Mouse (Mus musculus): ENCODE results near the gene 0610010F05Rik. TPM values are rescaled to one million over a fixed set of nuclear protein-coding genes. Genes with fewer than 3 reads are reported as not detected.

Gene 0610010F05Rik
- polyA plus RNA-seq, 1 experiment from 2014 or later, result 146 TPM

DNA sequence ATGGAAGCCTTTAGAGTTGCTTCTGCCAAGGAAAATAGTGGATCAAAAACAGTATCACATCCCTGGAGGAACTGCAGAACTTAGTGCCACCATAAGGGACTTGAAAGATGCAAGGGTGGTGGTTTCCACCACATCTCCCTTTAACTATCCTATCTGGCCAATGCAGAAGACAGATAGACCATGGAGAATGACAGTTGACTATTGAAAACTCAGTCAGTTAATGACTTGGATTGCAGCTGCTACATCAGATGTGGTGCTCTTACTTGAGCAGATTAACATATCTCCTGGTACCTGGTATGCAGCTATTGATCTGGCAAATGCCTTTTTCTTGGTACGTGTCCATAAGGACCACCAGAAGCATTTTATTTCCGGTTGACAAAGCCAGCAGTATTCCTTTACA is 96.0 kb downstream of the 0610010F05Rik start:
- no peak overlapping the region for H3K4me3 ChIP-seq
- H3K9ac ChIP-seq, result no peak overlapping the region
- no peak for ATAC-seq (replicated peaks)
- no peaks in the 10 kb centered on the region for H3K4me1 ChIP-seq
- no peak overlapping the region for H3K27ac ChIP-seq
- H3K9me3 ChIP-seq, result no peaks in the 10 kb centered on the region
- WGBS, result 85% methylated on average over 2 of the region's 2 CpGs
- H3K36me3 ChIP-seq (replicated peaks), result no peaks in the 10 kb centered on the region
- no peaks in the 10 kb centered on the region for H3K27me3 ChIP-seq (replicated peaks)
- H3K4me2 ChIP-seq, result no peak overlapping the region

DNA sequence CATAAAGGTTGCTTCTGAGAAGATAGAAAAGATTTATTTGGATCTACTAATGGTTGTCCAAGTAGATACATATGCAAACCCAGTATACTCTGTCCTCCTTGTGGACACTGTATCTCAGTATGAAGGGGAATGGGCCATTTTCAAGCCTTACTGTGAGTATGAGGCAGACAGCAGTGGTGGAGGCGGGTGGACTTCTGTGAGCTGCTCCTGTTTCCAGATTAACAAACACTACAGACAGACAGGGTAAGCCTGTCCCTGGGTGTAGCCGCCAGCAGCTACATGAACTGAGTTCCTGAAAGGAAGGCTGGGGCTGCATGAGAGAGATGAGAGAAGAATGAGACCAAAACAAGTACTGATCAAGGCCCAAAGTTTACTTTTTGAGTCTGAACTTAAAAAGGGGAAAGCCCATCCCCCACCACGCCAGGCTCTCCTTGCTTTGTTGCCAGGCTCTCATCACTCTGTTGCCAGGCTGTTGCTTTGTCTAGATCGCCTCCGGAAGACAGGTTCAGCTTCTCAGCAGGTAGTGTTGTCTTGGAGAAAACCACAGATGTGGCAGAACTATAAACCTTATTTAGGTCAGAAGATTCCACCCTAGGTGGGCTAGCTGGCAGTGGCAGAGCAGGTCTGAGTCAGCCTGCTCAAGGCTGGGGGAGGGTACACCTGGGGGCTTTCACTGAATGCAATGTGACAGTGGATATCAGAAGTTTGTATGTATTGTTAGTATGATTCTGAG is 112.8 kb downstream of the 0610010F05Rik start, which contains the start of gene 1700093K21Rik:
TSS of gene 1700093K21Rik (minus strand) at position 683 of the 733 bp plus-strand sequence.
- H3K9me3 ChIP-seq, result no peaks in the 10 kb centered on the region
- no peaks in the 10 kb centered on the region for H3K36me3 ChIP-seq (replicated peaks)
- ATAC-seq (replicated peaks), result no peak
- H3K9ac ChIP-seq, result no peak within 1 kb of the TSS
- H3K4me2 ChIP-seq, result no peak within 1 kb of the TSS
- H3K4me1 ChIP-seq, result no peaks in the 10 kb centered on the region
- H3K4me3 ChIP-seq, result no peak within 1 kb of the TSS
- H3K27ac ChIP-seq, result no peak within 1 kb of the TSS
- 27% methylated on average over 5 of the region's 5 CpGs for WGBS
- H3K27me3 ChIP-seq (replicated peaks), result no peaks in the 10 kb centered on the region

DNA sequence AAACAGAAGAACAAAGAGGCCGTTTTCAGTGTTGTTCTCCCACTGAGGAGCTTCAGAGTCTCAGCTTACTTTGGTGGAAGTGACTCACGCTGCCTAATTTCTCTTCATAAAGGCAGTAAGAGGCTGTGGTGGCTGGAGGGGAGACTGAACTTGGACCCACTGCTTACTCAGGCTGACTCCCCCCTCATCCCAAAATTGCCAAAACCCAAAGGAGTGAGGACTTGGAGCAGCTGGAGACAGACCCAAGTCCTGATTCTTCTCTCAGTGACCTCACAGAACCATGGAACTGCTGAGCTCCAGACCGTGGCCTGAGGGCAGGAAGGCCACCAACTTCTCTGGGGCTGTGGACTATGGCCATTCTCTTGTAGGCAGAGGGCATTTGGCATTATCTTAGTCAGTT is 114.5 kb downstream of the 0610010F05Rik start:
- Histone ChIP-seq H3K9ac (no peak overlapping the region), H3K36me3 (replicated peaks) (no peaks in the 10 kb centered on the region), H3K4me1 (no peaks in the 10 kb centered on the region), H3K27me3 (replicated peaks) (no peaks in the 10 kb centered on the region), H3K4me3 (no peak overlapping the region), H3K27ac (no peak overlapping the region), H3K9me3 (no peaks in the 10 kb centered on the region), H3K4me2 (no peak overlapping the region)
- no peak for ATAC-seq (replicated peaks)
- 79% methylated on average over 3 of the region's 3 CpGs for WGBS

DNA sequence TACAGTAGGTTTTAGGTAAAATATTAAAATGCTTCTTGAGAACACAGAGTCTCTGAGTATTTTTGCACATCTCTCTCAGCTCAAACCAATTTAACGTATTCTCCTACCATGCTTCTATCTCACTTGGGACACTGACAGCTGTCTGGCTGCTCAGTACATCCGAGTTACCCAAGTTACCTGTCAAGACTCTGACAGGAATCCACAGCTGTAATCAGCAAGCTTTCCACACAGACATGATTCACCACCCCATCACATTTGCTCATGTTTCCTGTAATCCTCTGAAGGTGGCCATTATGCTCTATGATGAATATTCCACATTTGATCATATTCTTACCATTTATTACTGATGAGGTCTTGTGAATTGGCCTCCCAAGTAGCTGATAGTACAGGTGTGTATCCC is 118.1 kb downstream of the 0610010F05Rik start:
- ATAC-seq (replicated peaks), result no peak
- Histone ChIP-seq H3K4me1 (0 out of 2 replicates have a peak, but pooled peaks cover 4% of the 10 kb centered on the region), H3K27ac (no peak overlapping the region), H3K36me3 (replicated peaks) (no peaks in the 10 kb centered on the region), H3K4me3 (no peak overlapping the region), H3K9me3 (no peaks in the 10 kb centered on the region), H3K4me2 (no peak overlapping the region), H3K9ac (no peak overlapping the region), H3K27me3 (replicated peaks) (no peaks in the 10 kb centered on the region)
- WGBS, result 79% methylated on average over 2 of the region's 2 CpGs

Other genes starting within 250 kb of the 0610010F05Rik start
- gene Ahsa2, start 135.6 kb downstream of the 0610010F05Rik start, polyA plus RNA-seq (2015; fragmentation: Nextera tagmentation; extraction: Ambion mirVana), result 106 and 113 TPM in 2 replicates
- gene 1700093K21Rik, start 112.5 kb downstream of the 0610010F05Rik start, polyA plus RNA-seq (2015; fragmentation: Nextera tagmentation; extraction: Ambion mirVana), result 0.13 TPM in 2 replicates
- 10.8 and 12.0 TPM in 2 replicates for gene Pus10, start 32.0 kb upstream of the 0610010F05Rik start, polyA plus RNA-seq (2015; fragmentation: Nextera tagmentation; extraction: Ambion mirVana)
- gene Pex13, start 32.3 kb upstream of the 0610010F05Rik start, polyA plus RNA-seq (2015; fragmentation: Nextera tagmentation; extraction: Ambion mirVana), result 29.6 and 30.5 TPM in 2 replicates
- 0.29 and 0.37 TPM in 2 replicates for gene Rel, start 137.3 kb upstream of the 0610010F05Rik start, polyA plus RNA-seq (2015; fragmentation: Nextera tagmentation; extraction: Ambion mirVana)

All from midbrain, embryonic 15.5 days (tissue).